Mouse (Mus musculus) ES-Bruce4 (cell line): ENCODE results near the gene Ccnd2.

Experiments
- CTCF ChIP-seq: IDR thresholded peaks from one replicate; pipeline ENCODE4 v1.8.1; 2011; ENCODE audit warnings: low read depth, low read length
- POLR2A ChIP-seq: IDR thresholded peaks from one replicate; pipeline ENCODE4 v1.8.1; 2011; ENCODE audit warnings: low read length; ENCODE audit not compliant: insufficient read depth

GRCm38 (mm10) chr6:127122221-127122806, 29.7 kb downstream of the Ccnd2 start:
- TF ChIP-seq CTCF (peak; percentile 35), POLR2A (no peak)
